Mouse (Mus musculus) retina, adult 2 months (tissue): ENCODE measurements around the gene Atp5e.

Experiments
- DNase-seq: peaks from one replicate; pipeline ENCODE4 v3.0.0-alpha.2; 2012; ENCODE audit warnings: low read depth, low spot score

Atp5e gene

DNA sequence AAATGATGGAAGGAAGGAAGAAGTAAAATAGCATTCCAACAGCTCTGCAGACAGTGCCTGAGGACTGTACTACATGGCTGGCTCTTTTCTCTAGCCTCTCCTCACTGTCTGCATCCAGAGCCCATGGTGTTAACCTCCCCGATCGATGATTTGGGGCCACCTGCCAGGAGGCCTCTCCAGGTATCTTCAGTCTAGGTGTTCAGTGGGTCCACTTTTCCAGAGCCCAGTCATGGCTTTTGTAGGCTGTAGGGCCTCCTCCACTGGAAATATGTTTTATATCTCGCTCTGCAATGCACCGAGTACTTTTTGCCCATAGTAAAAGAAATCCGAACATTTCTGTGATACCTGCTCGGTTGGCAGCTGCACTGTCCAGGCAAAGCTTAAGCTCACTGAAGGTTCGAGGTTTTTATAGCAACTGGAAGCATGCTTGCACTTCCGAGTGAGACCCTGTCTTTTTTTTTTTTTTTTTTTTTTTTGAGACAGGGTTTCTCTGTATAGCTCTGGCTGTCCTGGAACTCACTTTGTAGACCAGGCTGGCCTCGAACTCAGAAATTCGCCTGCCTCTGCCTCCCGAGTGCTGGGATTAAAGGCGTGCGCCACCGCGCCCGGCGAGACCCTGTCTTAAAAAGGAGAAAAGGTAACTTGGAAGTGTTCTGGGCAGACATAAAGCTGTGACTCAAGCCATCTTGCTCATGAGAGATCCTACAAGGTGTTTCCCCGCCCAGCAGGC lies 48.7 kb downstream of the Atp5e start:
- no peak for DNase-seq

DNA sequence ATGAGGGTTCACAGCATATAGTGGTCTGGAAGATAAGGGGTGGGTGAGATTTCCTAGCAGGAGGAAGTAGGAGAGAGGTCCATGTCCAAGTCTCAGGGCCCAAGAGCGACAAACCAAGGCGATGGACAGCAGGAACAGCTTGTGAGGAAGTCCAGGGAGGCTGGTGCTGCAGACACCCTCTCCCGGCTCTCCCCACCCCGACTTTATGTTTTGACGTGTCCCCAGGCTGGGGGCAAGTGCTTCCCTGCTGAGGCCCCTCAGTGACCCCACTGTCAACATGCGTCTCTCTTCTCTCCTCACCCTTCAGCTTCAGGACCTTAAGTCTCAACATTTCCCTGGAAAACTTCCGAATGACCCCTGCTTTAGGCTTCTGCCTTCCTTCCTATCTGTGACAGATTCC lies 50.8 kb downstream of the Atp5e start:
- no peak for DNase-seq
